Mouse (Mus musculus) kidney, postnatal 25 days (tissue): ENCODE data around the gene Gimap3.

Experiments
- DNase-seq, 2 experiments: peaks; one replicate each; pipeline ENCODE4 v3.0.0; 2021; ENCODE audit warnings: mixed read lengths in 2 of 2

Gimap3 gene

DNA sequence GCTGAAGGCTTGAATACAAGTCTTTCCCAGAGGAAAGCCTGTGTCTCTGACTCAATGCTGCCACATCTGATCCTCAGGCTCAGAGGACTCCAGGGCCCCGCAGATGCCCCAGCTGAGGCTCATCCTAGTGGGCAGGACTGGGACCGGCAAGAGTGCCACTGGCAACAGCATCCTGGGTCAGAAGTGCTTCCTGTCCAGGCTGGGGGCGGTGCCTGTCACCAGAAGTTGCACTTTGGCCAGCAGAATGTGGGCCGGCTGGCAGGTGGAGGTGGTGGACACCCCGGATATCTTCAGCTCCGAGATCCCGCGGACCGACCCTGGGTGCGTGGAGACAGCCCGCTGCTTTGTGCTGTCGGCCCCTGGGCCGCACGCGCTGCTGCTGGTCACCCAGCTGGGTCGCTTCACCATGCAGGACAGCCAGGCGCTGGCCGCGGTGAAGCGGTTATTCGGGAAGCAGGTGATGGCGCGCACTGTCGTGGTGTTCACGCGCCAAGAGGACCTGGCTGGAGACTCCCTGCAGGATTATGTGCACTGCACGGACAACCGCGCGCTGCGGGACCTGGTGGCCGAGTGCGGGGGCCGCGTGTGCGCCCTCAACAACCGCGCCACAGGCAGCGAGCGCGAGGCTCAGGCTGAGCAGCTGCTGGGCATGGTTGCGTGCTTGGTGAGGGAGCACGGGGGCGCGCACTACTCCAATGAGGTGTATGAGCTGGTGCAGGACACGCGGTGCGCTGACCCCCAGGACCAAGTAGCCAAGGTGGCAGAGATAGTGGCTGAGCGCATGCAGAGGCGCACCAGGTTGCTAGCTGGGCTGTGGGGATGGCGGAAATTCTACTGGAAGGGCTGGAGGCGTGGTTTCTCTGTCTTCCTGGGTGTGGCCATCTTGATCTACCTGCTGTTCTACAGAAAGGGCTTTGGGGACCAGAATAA lies 28.0 kb downstream of the Gimap3 start:
- peak; percentile 88 to 95 for DNase-seq

DNA sequence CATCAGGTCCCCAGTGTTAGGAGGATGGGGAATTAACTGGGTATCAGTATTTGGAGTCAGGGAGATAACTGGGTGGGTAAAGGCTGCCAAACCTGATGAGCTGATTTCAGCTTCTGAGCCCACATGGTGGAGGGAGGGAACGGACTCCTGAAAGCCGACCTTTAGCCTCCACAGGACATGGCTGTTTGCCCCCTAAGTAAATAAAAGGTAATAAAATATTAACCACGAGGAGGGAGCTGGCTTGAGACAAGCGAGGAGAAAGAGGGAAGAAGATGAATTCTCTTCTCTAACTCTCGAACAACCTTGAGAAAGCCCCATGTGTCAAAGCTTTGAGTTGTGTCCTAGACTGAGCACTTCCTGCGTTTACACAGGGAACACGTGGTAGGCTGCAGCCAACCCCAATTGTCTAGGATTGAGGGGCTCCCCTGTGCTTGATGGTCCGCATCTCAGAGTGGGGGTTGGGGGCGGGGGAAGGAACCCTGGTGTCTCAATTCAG lies 28.9 kb downstream of the Gimap3 start:
- peak; percentile 57 to 72 for DNase-seq

DNA sequence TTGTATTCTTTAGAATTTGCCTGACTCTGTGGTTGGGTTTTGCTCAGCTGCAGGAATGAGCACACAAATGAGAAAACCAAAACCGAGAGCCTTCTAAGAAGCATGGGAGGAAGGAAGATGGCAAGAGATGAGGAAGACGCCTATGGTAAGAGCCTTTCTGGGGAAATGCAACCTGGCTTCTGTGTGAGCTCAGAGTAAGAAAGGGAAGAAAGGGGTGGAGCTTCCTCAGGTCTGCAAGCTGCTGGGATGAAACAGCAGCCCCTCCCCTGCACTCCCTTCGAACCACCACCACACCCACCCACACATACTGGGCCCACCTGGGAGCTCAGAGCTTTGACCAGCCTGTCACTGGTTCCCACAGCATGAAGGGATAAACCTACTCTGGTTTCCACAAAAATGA lies 29.4 kb downstream of the Gimap3 start:
- no peak for DNase-seq

DNA sequence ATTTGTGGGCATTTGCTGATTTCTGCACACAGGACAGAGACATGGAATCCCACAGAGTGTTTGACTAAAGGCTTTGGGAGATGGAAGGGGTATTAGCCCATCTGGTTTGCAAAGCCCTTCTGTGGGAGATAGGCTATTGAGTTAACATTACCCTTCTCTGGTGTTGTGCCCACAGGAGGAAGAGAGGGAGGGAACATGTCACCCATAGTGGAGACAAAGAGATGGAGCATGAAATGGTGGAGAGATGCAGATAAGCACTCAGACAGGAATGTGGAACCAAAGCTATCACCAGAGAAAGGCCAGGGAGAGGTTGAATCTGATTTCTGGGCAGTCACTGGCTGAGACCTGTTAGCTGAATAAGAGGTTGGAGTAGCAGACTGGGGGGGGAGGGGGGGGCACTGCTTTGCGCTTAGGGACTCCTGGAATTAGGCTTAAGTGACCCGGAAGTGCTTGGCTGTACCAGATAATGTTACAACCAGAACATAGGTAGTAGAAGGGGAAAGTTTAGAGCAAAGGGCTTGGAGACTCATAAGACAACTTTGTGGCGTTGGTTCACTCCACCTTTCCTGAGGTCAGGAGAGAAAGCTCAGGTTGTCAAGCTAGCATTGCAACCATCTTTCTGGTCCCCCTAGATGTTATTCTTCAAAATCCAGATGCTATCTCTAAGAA lies 30.0 kb downstream of the Gimap3 start:
- no peak for DNase-seq

DNA sequence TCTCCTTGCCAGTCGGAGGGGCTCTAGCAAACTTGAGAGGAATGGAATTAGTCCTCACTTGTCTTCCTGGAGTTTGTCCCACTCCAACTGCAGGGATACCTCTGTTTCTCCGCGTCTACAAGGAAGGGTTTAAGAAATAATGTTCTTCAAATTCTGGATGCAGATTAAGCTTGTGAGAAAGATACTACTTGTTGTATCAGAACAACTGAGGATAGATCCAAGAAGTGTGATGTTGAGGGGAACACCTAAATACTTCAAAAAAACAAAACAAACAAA lies 30.9 kb downstream of the Gimap3 start:
- no peak for DNase-seq

DNA sequence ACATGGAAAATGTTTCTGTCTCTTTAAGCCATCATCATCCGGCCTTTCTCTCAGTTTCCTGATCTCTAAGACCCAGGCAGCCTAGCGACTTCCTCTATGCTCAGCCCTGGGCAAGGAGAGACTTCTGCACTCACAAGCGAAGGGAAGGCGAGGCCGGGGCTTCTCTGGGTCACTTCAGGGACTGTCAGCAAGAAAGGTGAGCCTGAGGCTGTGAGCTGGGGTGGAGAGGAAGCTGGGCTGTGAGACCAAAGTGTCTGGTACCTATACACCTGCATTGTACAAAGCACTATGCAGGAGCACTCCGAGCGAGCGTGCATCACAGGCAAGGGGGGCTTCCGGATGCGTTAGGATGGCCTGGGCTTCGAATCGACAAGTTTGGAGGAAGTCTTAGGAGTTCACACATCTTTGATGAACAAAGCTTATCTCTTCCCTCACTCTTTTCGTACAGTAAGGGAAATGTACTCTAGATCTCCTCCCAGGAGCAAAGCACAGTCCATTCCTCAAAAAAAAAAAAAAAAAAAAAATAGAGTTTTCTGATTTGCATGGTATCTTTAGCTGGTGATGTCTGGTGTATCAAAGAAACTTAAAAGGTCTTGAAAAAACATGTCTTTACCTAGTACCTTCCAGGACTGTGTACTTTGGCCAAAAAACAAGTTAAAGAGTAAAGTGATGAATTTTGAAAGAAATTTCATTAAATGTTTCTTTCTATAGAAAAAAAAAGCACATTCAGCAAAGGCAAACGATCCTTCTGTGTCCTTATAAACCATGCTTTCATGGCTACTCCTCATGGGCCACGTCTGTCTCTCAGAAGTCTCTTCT lies 31.5 kb downstream of the Gimap3 start, which contains the start of gene Gimap1:
Gimap1 (plus strand) TSS at position 94 of the 819 bp plus-strand sequence.
- peak; percentile 64 to 70 for DNase-seq

DNA sequence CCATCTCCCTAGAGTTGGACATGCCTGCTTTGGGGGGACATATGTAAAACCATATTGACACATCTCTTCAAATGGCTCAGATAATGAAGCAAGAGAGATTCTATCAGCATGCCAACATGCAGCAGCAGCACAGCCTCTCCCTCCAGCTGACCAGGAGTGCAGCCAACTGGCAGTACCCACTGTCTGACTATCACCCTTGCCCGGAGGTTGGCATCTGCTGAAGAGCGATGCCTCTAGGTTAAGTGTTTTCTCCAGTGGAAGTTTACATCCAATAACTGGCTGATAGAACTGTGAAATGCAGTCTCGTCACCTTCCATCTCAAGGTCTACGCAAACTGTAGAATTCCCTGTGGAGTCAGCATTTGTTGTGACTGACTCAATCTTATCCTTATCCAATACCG lies 33.0 kb downstream of the Gimap3 start:
- DNase-seq: no peak

DNA sequence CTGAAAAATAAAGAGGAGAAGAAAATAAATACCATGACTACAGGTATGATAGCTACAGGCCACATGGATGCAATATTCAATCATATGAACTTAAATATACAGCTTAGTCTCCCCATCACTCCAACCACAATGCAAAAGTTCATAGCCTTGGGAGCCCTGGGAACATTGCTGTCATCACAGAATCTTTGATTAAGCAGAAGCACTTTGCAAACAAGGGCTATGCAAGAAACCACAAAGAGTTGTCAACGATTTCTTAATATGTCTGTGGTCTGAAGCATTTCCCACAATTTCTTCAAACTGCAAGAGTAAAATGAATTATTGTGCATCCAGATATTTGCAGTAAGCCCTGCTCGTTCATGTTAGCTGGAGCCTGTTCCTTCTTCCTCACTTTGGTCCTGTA lies 33.6 kb downstream of the Gimap3 start:
- DNase-seq: no peak

DNA sequence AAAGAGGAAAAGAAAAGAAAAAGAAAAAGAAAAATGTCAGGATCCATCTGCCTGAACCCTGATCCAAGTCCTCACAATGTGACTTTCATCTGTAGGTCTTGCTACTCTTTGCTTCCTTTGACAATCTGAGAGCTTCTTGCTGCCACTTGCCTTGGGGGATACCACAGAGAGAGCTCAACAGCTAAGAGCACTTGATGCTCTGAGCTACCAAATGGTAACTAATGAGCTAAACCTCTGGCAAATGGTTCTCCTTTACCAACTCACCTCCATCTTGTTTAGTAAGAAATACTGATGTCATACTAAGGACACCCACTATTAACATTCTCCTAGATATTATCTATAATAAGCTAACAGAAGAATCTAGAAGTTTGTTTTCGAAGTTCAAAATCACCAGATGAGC lies 37.0 kb downstream of the Gimap3 start:
- DNase-seq: no peak

DNA sequence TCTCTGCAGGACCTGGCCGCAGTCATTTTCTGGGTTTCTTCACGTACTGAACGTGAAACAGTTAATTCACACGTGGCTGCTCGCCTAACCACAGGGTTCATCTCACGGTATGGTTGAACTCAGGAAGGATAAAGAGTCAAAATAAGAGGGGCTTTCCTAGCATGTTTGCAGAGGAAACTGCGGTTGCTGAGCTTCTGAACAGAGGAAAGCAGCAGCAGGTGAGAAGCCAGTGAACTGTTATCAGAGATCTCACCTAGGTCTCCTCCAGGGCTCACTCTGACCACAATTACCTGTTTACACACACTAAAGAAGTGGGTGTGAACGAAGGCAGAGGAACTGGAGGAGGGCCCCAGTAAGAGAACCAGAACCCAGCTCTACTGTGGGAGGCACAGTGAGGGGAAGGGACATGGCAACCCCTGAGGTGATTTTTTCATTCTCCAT lies 37.8 kb downstream of the Gimap3 start:
- no peak for DNase-seq

DNA sequence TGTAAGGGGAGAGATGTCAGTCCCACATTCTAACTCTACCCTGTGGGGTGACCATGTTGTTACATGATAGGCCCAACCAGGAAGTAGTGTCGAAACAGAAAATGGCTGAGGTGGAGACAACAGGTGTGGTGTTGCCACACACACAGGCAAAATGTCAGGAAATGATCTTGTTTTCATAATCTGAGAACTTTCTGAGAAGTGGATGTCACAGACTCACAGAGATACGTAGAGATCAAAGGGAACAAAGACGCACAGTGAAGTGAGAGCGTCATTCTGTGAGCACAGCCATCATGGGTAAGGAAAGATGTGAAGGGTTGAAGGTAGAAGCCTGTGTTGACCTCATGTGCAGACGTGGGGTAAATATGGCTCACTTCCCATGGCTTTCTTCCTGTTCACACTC lies 42.9 kb downstream of the Gimap3 start:
- DNase-seq: no peak

DNA sequence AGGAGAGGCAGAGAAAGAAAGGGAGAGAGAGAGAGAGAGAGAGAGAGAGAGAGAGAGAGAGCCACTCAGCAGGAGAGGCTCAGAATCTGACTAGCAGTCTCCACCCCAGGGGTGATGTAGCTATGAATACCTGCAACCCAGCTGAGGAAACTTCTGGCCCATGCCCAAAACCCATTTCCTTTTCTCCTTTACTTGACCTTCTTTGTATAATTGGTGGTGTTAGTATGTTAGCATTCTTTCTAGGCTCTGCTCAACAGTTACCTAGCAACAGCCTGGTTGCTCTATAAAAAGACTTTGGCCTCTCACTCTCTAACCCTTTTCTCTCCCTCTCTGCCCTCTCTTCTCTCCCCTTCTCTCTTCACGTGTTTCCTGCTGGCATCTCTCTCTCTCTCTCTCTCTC lies 45.2 kb downstream of the Gimap3 start:
- peak; percentile 92 to 94 for DNase-seq

DNA sequence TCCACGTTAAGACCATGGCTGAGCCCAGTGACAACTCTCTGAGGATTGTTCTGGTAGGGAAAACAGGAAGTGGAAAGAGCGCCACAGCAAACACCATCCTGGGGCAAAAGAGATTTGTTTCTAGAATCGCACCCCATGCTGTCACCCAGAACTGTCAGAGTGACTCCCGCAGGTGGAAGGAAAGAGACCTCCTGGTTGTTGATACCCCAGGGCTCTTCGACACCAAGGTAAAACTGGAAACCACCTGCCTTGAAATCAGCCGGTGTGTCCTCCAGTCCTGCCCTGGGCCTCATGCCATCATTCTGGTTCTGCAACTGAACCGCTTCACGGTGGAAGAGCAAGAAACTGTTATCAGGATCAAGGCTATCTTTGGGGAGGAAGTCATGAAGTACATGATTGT lies 47.2 kb downstream of the Gimap3 start:
- DNase-seq: no peak

DNA sequence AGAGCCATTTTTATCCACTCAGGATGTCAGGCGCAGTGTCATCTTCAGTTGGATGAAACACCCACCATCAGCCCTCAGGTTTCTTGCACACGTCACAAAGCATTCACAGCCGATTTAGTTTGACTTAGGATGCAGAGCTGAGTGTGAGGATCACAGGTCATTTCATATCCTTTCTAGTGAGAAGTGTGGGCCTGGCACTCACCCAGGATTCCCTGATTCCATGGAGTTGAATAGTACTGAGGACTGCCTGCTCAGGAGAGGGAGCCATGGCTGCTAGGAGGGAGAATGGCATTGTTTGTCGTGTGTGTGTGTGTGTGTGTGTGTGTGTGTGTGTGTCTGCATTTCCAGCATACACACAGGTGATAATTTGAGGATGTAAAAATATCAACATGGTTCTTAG lies 50.3 kb downstream of the Gimap3 start:
- DNase-seq: peak in 1 of 2 experiments; percentile 47

DNA sequence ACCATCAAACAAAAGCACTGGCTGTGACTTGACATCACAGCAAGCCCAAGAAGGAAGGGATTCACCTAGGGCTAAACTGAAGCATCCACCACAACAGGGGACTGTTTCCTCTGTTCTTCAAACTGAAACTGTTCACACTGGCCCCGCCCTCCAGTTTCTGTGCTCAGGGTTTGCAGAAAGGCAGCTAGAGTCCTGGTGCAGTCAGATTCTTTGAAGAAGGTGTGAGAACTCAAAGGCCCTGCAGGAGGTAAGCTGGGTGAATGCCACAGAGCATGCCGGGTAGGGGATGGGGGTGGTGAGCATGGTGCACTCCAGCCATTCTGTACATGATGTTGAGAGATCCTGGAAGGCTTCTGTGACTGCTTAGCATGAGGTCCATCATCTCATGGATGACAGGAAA lies 52.2 kb downstream of the Gimap3 start, which contains the start of the genes Gm28053 and Gimap7:
Gm28053 (plus strand) TSS at position 153 of the 400 bp plus-strand sequence.
Gimap7 (plus strand) TSS at position 167 of the 400 bp plus-strand sequence.
- DNase-seq: no peak
